Mouse (Mus musculus) limb, embryonic 10.5 days (tissue): ENCODE results near the gene Clrn2. TPM values are rescaled to one million over a fixed set of nuclear protein-coding genes. Genes with fewer than 3 reads are reported as not detected.

Experiments
- DNase-seq: peaks from one replicate; pipeline ENCODE4 v3.0.0-alpha.2; 2017; ENCODE audit warnings: low spot score
- H3K27ac ChIP-seq: fragments of 300-500 bp; sonication (generic); 2 replicates; pipeline ENCODE4 v1.5.1; 2016; ENCODE audit warnings: mild to moderate bottlenecking
- H3K27me3 ChIP-seq: fragments of 300-500 bp; sonication (generic); 2 replicates; pipeline ENCODE4 v1.6.1; 2016; ENCODE audit warnings: low read depth, mild to moderate bottlenecking; ENCODE audit not compliant: poor library complexity, severe bottlenecking
- H3K36me3 ChIP-seq: fragments of 300-500 bp; sonication (generic); 2 replicates; pipeline ENCODE4 v1.6.1; 2016; ENCODE audit warnings: mild to moderate bottlenecking, moderate library complexity
- H3K4me1 ChIP-seq: fragments of 300-500 bp; sonication (generic); 2 replicates; pipeline ENCODE4 v1.6.1; 2016
- H3K4me3 ChIP-seq: fragments of 300-500 bp; sonication (generic); 2 replicates; pipeline ENCODE4 v1.5.1; 2016; ENCODE audit warnings: mild to moderate bottlenecking, moderate library complexity
- H3K9me3 ChIP-seq: fragments of 300-500 bp; sonication (generic); replicated peaks from 2 replicates; pipeline ENCODE4 v1.6.1; 2016; ENCODE audit warnings: mild to moderate bottlenecking
- WGBS: fragments of 180-500 bp; shearing (Covaris S2); methylation state at CpG from one replicate; pipeline ENCODE4 v1.1.7; 2016; 5-methylcytosine and 5-hydroxymethylcytosine counted together
- polyA plus RNA-seq: library from polyadenylated mRNA; unstranded; fragments of >200 nt; fragmentation: Nextera tagmentation; extraction: Ambion mirVana; gene quantifications from 2 replicates; pipeline ENCODE4 v1.2.1, GENCODE M21; 2016

Clrn2 gene
- polyA plus RNA-seq, 1 experiment from 2014 or later, result not detected

DNA sequence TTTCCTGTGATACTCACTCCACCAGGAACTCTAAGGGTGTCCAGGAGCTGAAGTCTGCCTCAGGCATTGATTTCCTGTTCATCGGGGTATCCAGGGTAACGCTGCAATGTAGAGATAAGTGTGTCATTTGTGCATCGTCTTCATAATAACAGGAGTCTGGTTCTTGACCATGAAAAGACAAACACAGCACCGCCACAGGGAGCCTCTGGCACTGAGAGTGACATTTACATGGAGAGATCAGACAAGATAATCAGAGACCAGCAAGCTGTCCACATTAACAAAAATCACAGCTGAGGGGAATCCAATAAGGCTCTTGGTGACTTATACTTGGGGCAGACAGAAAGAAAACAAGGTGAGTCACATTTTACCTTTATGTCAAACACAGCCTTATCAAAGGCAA is 15.7 kb upstream of the Clrn2 start:
- Histone ChIP-seq H3K4me3 (no peak overlapping the region), H3K27ac (no peak overlapping the region), H3K27me3 (no peaks in the 10 kb centered on the region), H3K4me1 (peaks cover 10% of the 10 kb centered on the region; the same call in 1 of the 2 replicates), H3K36me3 (peaks cover 68% of the 10 kb centered on the region), H3K9me3 (no peaks in the 10 kb centered on the region)
- WGBS, result 94% methylated on average over 4 of the region's 4 CpGs
- DNase-seq, result no peak

DNA sequence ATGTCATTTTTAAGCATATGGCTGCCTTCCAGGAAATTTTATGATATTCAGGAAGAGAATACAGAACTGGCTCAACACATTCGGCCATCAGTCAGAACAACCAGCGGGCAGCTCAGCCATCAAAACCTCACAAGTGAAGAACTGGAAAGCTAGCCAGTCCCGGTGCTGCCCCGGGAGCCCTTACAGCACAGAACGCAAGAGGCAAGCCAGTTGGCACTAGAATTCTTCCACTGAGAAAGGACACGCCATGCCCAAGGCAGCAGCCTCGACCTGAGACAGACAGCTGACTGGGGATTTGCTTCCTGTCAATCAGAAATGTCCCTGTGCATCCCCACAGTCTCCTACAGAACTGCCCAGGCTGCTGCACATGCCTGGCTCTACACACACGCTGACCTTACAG is 15.2 kb upstream of the Clrn2 start:
- Histone ChIP-seq H3K36me3 (peaks cover 68% of the 10 kb centered on the region), H3K27ac (no peak overlapping the region), H3K9me3 (no peaks in the 10 kb centered on the region), H3K4me1 (peaks cover 10% of the 10 kb centered on the region; the same call in 1 of the 2 replicates), H3K27me3 (no peaks in the 10 kb centered on the region), H3K4me3 (no peak overlapping the region)
- 88% methylated on average over 8 of the region's 8 CpGs for WGBS
- no peak for DNase-seq

DNA sequence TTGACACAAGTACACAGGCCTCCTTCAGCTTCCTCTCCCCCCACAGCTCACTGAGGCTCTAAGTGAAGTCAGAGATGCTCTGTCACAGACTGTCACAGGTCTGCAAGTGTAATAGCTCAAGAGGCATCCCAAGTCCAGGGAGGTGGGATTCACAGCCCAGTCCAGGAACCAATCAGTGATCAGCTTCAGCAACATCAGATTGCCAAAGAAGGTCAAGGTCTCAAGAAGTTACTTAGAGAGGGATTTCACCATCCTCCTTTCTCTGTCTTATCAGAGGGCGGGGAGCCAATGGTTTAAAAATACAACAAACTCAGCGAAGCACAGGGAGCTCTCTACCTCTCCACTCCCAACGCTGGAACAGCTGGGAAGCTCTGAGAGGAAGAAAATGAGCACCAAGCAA is 12.4 kb upstream of the Clrn2 start:
- H3K4me1 ChIP-seq, result peaks cover 4% of the 10 kb centered on the region; the same call in 1 of the 2 replicates
- DNase-seq, result no peak
- 91% methylated on average over 3 of the region's 3 CpGs for WGBS
- H3K4me3 ChIP-seq, result no peak overlapping the region
- no peaks in the 10 kb centered on the region for H3K9me3 ChIP-seq
- no peak overlapping the region for H3K27ac ChIP-seq
- peaks cover 77% of the 10 kb centered on the region for H3K36me3 ChIP-seq
- H3K27me3 ChIP-seq, result no peaks in the 10 kb centered on the region

DNA sequence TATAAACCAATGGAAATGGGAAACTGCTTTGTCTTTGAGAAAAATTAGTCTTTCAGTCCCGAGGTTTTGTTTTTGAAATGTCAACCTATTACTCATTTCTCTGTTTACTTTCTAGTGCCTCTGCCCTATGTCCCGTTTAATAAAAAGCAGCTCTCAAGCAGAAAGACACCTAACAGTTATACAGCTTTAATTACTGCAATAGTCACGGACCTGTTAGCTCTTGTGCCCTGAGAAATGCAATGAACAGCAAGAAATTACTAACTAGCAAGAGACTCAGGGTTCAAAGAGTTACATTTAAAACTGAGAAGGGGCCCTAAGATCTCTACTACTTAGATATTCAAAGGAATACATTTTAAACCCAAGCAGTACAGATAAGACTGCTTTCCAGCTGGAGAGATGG is 11.8 kb upstream of the Clrn2 start:
- DNase-seq, result no peak
- no peaks in the 10 kb centered on the region for H3K27me3 ChIP-seq
- peaks cover 82% of the 10 kb centered on the region for H3K36me3 ChIP-seq
- no peaks in the 10 kb centered on the region; the same call in 1 of the 2 replicates for H3K4me1 ChIP-seq
- H3K27ac ChIP-seq, result no peak overlapping the region
- H3K9me3 ChIP-seq, result no peaks in the 10 kb centered on the region
- 87% methylated on average over 3 of the region's 3 CpGs for WGBS
- H3K4me3 ChIP-seq, result no peak overlapping the region

DNA sequence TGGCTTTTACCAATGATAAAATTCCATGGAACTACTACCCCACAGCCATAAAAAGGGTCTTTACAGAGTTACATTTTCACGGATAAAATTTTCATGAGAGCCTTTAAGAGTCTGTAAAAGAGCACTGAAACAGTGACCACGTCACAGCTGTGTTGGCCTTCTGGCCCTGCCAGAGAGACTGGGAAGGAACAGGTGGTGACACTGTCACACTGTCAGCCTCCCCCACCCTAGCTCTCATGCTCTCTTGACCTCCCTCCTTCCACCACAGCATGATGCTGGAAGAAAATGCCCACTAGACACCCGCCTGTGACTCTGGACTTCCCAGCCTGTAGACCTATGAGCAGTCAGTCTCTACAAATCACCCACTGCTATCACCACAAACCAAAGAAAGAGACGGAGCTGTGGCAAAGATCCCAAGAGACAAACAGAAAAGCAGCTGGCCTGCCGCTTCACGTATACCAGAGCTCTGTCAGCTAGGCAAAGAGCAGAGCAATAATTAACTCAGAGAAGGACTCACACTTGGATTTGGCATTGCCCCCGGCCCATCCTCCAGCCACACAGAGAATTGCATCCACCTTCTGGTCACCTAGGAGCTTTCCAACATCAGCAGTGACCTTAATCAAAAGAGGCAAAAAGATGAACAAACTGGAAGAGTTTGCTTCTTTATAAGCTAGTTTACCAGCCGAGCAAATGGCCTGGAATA is 9.3 kb upstream of the Clrn2 start:
- no peak for DNase-seq
- no peaks in the 10 kb centered on the region for H3K9me3 ChIP-seq
- WGBS, result 85% methylated on average over 8 of the region's 8 CpGs
- no peak overlapping the region for H3K27ac ChIP-seq
- H3K27me3 ChIP-seq, result no peaks in the 10 kb centered on the region
- H3K36me3 ChIP-seq, result peaks cover 61% of the 10 kb centered on the region
- no peak overlapping the region for H3K4me3 ChIP-seq
- peaks cover 9% of the 10 kb centered on the region for H3K4me1 ChIP-seq

DNA sequence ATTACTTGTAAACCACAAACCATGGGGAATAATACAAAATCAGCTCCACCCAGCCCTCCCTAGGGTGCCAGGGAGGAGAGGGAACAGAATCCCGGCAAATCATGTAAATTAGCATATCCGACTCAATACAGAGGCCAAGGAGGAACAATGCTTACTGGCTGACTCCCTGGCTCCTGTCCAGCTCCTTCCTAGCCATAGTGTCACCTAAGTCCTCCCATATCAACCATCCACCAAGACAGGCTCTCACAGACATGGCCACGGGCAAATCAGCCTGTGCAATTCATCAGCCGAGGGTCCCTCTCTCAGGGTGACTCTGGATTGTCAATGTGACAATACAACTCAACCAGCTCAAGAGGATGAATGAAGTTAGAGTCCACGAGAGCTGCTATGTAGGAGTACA is 4.9 kb upstream of the Clrn2 start:
- Histone ChIP-seq H3K4me1 (peaks cover 17% of the 10 kb centered on the region), H3K36me3 (peaks cover 25% of the 10 kb centered on the region), H3K9me3 (no peaks in the 10 kb centered on the region), H3K27ac (no peak overlapping the region), H3K4me3 (peak overlapping the region; percentile 83; the same call in 1 of the 2 replicates), H3K27me3 (no peaks in the 10 kb centered on the region)
- DNase-seq, result no peak
- 64% methylated on average over 5 of the region's 5 CpGs for WGBS

DNA sequence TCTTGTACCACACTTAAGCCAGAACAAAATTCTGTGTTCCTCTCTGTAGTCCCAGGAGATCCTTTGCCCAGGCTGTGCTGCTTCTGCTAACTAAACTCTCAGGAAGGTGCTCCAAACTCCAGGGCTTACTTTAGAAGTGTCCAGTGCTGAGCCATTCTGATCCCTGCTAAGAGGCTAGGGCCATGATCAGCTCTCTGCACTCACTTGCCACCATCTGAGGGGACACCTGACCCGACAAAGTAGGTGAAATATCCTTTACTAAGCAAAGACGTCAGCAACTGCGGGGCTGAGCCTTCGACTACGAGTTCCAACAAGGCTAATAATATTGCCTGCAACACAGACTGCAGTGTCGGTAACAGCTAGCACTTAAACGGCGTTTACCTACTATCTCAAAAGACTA is 4.3 kb upstream of the Clrn2 start:
- DNase-seq, result peak; percentile 35
- Histone ChIP-seq H3K27ac (0 out of 2 replicates have a peak overlapping the region, but pooled peaks have one; percentile 88), H3K4me3 (peak overlapping the region; percentile 83), H3K27me3 (no peaks in the 10 kb centered on the region), H3K36me3 (peaks cover 20% of the 10 kb centered on the region), H3K4me1 (peaks cover 17% of the 10 kb centered on the region), H3K9me3 (no peaks in the 10 kb centered on the region)
- 3% methylated on average over 8 of the region's 8 CpGs for WGBS

DNA sequence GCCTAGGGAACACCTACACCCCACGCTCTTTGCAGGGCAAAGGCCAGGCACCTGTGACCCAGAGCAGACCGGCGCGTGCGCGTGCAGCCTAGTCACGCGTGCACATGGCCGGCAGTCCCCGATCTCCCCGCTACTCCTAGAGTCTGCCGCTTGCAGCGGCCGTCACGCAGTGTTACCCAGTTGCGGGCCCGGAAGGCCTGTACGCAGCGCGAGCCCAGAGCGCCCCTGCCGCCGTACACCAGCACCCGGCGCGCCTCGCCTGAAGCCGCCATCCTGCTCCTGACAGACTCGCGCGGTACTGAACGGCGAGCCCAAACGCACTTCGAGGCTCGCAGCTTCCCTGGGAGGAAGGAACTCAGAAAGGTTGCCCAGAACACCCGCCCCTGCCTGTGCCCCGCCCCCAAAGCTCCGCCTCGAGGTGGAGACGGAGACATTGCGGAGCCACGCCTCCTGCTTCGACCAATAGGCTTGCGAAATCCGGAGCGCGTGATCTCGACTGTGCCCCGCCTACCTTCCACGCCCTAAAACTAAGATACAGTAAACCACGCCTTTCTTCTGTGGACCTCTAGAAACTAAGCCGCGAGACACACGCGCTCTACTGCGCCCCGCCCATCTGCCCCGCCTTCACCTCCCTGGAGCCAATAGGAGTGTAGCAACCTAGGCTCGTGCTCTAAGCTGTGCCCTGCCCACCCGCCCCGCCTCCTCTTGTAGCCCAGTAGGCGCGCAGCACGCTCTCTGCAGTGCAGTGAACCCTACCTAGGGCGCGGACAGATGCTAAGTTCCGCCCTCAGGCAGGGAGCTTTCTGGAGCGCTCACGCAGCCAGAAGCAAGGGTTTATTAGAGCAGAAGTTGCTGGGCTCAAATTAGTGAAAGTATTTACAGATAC is 3.5 kb upstream of the Clrn2 start, which contains the start of gene Qdpr:
TSS of gene Qdpr (minus strand) at position 406 of the 886 bp plus-strand sequence.
- Histone ChIP-seq H3K4me3 (peak within 1 kb of the TSS; percentile 83), H3K9me3 (no peaks in the 10 kb centered on the region), H3K27ac (peak within 1 kb of the TSS; percentile 88), H3K27me3 (no peaks in the 10 kb centered on the region), H3K36me3 (peaks cover 12% of the 10 kb centered on the region), H3K4me1 (peaks cover 17% of the 10 kb centered on the region)
- peak; percentile 99 for DNase-seq
- WGBS, result under 1% methylated on average over 70 of the region's 70 CpGs

DNA sequence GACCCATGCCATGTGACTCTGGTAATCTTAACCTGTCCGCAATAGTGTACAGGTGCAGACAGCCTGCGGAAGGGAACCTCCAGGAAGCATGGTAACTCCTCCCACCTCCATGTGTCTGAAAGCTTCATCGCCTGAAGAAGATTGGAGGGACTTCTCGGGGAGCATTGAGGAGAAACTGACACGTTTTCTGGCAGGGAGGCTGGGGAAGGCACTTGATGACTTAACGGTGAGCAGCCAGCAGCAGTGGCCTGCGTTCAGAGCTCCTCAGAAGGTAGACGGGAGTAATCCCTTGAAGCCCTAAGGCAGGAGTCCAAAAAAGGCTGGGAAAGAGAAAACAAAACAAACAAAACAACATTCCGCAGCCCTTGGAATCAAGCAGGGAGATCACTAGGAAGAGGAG is 905 bp downstream of the Clrn2 start:
- no peak overlapping the region for H3K4me3 ChIP-seq
- DNase-seq, result no peak
- WGBS, result 47% methylated on average over 9 of the region's 9 CpGs

DNA sequence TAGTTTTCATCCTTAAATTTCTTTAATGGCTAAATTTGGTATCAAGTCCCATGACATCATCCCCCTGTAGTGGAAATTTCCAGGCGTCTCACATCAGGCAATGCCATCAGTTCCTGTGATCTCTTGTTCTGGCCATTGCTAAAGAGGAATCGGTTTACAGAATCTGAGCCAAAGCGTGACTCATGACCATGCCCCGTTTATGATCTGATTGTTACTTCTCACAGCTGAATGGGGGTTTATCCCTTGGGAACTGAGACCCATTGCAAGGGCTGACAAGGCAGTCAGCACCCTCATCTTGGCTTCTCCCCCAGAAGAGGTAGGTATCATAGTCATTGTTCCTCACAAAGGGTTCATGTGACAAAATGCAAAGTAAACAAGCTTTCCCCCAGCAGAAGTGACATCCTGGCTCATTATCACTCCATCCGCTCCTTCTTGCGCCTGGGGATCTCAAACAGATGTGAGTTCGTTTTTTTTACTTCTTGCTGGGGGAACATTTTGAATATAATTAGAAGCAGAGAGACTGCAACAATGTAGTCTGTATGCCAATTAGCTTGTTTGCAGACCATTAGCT is 19.4 kb downstream of the Clrn2 start:
- Histone ChIP-seq H3K4me3 (no peak overlapping the region), H3K36me3 (no peaks in the 10 kb centered on the region), H3K4me1 (peaks cover 5% of the 10 kb centered on the region), H3K27ac (no peak overlapping the region), H3K9me3 (no peaks in the 10 kb centered on the region), H3K27me3 (no peaks in the 10 kb centered on the region)
- peak; percentile 28 for DNase-seq
- whole genome bisulfite sequencing, result 50% methylated on average over 7 of the region's 7 CpGs

More for the DNA sequence above, 905 bp downstream of the Clrn2 start:
- Histone ChIP-seq H3K36me3 (no peaks in the 10 kb centered on the region), H3K27me3 (no peaks in the 10 kb centered on the region), H3K4me1 (peaks cover 6% of the 10 kb centered on the region; the same call in 1 of the 2 replicates), H3K9me3 (no peaks in the 10 kb centered on the region), H3K27ac (no peak overlapping the region)

DNA sequence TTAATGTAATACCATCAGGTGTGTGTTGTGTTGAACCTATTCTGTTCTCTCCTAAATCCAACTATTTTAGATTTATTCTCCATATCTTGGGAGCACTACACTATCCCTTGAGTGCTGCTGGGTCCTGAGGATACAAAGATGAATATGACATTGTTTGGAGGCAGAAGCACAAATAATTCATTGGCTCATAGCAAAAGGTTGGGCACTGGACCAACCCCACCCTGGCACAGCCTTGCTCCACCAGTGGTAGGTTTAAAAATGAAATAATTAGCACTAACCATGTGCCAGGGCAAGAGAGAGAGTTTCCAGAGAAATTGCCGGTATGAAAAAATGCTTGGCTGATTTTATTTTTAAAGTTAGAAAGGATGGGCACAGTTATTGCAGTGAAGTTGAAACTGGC is 20.0 kb downstream of the Clrn2 start:
- H3K9me3 ChIP-seq, result no peaks in the 10 kb centered on the region
- no peaks in the 10 kb centered on the region for H3K36me3 ChIP-seq
- H3K4me3 ChIP-seq, result no peak overlapping the region
- no peak overlapping the region for H3K27ac ChIP-seq
- H3K4me1 ChIP-seq, result peaks cover 5% of the 10 kb centered on the region
- H3K27me3 ChIP-seq, result no peaks in the 10 kb centered on the region
- 100% methylated on average over 1 of the region's 1 CpGs for WGBS
- no peak for DNase-seq

DNA sequence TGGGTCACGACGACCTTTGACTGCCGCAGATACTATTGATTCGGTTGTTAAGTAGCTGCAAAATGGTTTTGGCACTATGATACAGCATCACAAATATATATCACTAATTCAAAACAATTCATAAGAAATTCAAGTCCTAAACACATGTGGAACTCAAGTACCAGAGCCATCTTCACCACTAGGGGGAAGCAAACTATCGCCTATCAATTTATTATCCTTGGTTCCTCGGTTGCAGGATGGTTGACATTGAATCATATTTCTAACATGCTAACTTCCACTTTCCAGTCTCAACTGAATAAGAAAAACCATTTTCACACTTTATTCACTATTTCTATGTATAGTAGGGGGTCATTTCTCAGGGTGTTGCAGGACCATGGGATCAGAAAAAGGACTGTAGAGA is 20.7 kb downstream of the Clrn2 start:
- peak; percentile 29 for DNase-seq
- peaks cover 5% of the 10 kb centered on the region for H3K4me1 ChIP-seq
- no peaks in the 10 kb centered on the region for H3K9me3 ChIP-seq
- H3K27ac ChIP-seq, result no peak overlapping the region
- no peaks in the 10 kb centered on the region for H3K36me3 ChIP-seq
- 37% methylated on average over 6 of the region's 6 CpGs for WGBS
- no peaks in the 10 kb centered on the region for H3K27me3 ChIP-seq
- no peak overlapping the region for H3K4me3 ChIP-seq

DNA sequence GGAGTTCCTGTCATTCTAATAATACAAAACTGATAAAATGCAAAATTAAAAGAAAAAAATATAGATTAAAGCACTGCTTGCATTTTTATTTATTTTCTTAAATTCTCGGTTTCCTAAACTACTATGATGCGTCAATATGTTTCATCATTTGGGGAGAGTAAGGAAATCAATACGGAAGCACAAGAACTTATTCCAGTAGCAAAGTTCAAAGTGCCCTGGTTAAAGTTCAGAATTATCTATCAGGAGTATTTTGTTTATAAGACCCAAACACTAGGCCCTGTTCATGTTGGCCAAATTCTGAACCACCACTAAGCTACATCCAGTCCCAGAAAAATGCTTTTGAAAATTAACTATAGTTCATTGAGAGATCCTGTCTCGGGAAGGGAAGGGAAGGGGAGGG is 21.2 kb downstream of the Clrn2 start:
- Histone ChIP-seq H3K27ac (no peak overlapping the region), H3K27me3 (no peaks in the 10 kb centered on the region), H3K4me1 (peaks cover 5% of the 10 kb centered on the region), H3K9me3 (no peaks in the 10 kb centered on the region), H3K36me3 (no peaks in the 10 kb centered on the region), H3K4me3 (no peak overlapping the region)
- 77% methylated on average over 3 of the region's 4 CpGs for WGBS
- no peak for DNase-seq
